In the genomic region with DNA sequence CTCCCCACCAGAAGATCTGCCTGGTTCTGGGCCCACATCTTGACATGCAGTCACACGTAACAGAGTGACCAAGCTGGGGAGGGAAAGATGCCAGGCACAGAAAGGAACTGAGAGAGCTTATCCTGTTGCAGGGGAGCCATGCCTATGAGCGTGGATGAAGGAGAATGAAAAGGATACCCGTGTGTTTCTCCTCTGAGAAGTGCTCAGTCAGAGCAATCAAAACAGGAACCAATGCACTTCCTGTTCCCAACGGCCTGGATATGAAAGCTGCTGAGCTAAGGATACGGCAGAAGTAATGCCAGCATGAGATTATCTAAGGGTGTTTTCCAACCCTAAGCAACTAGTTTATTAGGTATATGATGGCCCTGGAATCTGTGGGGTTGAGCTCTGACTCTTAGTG, we compare ENCODE assay signal across 9 mouse cellular contexts. TPM values are rescaled to one million over a fixed set of nuclear protein-coding genes. Genes with fewer than 3 reads are reported as not detected.
DNase-seq lines count a peak whose midpoint lies in the region; ATAC-seq and TF ChIP-seq lines count a peak whose summit lies in the region.
"Had no signal": no experiment of that assay in that cellular context is flagged by ENCODE, and none has a peak within 500 bp of the region (broad histone marks: within the 10 kb centered on the region; RNA-seq: fewer than 3 reads in every experiment).

No protein-coding gene starts in this region.

- TF ChIP-seq CTCF in lung, adult 2 months (IDR thresholded peaks at IDR 0.05; ENCODE audit: insufficient read depth, low read length), result no peak
- no peak for TF ChIP-seq CTCF in intestine, postnatal 0 days (IDR thresholded peaks at IDR 0.05; ENCODE audit: low read depth)

- no peak overlapping the region for H3K9ac ChIP-seq in lung, embryonic 15.5 days
- no peak overlapping the region; the same call in 1 of the 2 replicates for H3K9ac ChIP-seq in intestine, postnatal 0 days (ENCODE audit: low read depth, low read length)
- no peak overlapping the region for H3K9ac ChIP-seq in neural tube, embryonic 15.5 days (replicated peaks)
- H3K9ac ChIP-seq in hindbrain, embryonic 14.5 days, result no peak overlapping the region

- peak; percentile 7 for DNase-seq in adrenal gland, postnatal 14 days
- no peak for DNase-seq in adrenal gland, adult 18-20 months (ENCODE audit: low spot score in 2 of 2)
- no peak for DNase-seq in lung, adult 2 months
- no peak for DNase-seq in embryo, embryonic 11 days
- DNase-seq in hindbrain, embryonic 14.5 days (ENCODE audit: low spot score), result no peak

- H3K27me3 ChIP-seq in lung, embryonic 15.5 days, result no peaks in the 10 kb centered on the region
- no peaks in the 10 kb centered on the region for H3K27me3 ChIP-seq in intestine, postnatal 0 days (replicated peaks; ENCODE audit: control insufficient read depth, insufficient read depth, low read length)
- H3K27me3 ChIP-seq in neural tube, embryonic 15.5 days (replicated peaks), result no peaks in the 10 kb centered on the region
- no peaks in the 10 kb centered on the region for H3K27me3 ChIP-seq in hindbrain, embryonic 14.5 days (ENCODE audit: control insufficient read depth, insufficient read depth, low read length)

- 55% methylated on average over 5 of the region's 5 CpGs for WGBS in lung, embryonic 15.5 days
- 47% methylated on average over 5 of the region's 5 CpGs for WGBS in lung, adult 2 months
- WGBS in intestine, postnatal 0 days, result 45% methylated on average over 5 of the region's 5 CpGs
- 73% methylated on average over 5 of the region's 5 CpGs for WGBS in neural tube, embryonic 15.5 days
- WGBS in hindbrain, embryonic 14.5 days, result 80% methylated on average over 5 of the region's 5 CpGs

- ATAC-seq in lung, embryonic 15.5 days (ENCODE audit: borderline replicate concordance, extremely low read depth, low FRiP score, low TSS enrichment), result no peak
- ATAC-seq in intestine, postnatal 0 days, result peak; percentile 40
- ATAC-seq in neural tube, embryonic 15.5 days (ENCODE audit: low FRiP score), result no peak
- no peak for ATAC-seq in hindbrain, embryonic 14.5 days (ENCODE audit: low FRiP score)
- ATAC-seq: hindbrain, postnatal 0 days had no signal

- H3K27ac ChIP-seq in lung, embryonic 15.5 days, result peak overlapping the region; percentile 57; the same call in 1 of the 2 replicates
- H3K27ac ChIP-seq in intestine, postnatal 0 days (ENCODE audit: low read depth, low read length), result peak overlapping the region; percentile 79
- 0 out of 2 replicates have a peak overlapping the region, but pooled peaks have one; percentile 23 for H3K27ac ChIP-seq in neural tube, embryonic 15.5 days (replicated peaks)
- no peak overlapping the region for H3K27ac ChIP-seq in hindbrain, embryonic 14.5 days
- H3K27ac ChIP-seq: hindbrain, postnatal 0 days had no signal

- no peak overlapping the region for H3K4me3 ChIP-seq in lung, embryonic 15.5 days
- H3K4me3 ChIP-seq in lung, adult 2 months (replicated peaks; ENCODE audit: extremely low read depth, low read depth, low read length), result no peak overlapping the region
- no peak overlapping the region for H3K4me3 ChIP-seq in intestine, postnatal 0 days (ENCODE audit: low read depth, low read length)
- no peak overlapping the region for H3K4me3 ChIP-seq in neural tube, embryonic 15.5 days (replicated peaks)
- no peak overlapping the region for H3K4me3 ChIP-seq in hindbrain, embryonic 14.5 days (replicated peaks; ENCODE audit: low read length)

- TF ChIP-seq POLR2A in lung, adult 2 months (IDR thresholded peaks at IDR 0.05; ENCODE audit: borderline replicate concordance, extremely low read depth, low read depth, low read length), result no peak

- no peak overlapping the region for H3K4me2 ChIP-seq in lung, embryonic 15.5 days
- H3K4me2 ChIP-seq in intestine, postnatal 0 days (replicated peaks; ENCODE audit: low read depth), result peak overlapping the region; percentile 17; the same call in 1 of the 2 replicates
- H3K4me2 ChIP-seq in neural tube, embryonic 15.5 days, result no peak overlapping the region
- H3K4me2 ChIP-seq in hindbrain, embryonic 14.5 days (replicated peaks), result no peak overlapping the region

- no peaks in the 10 kb centered on the region for H3K9me3 ChIP-seq in lung, embryonic 15.5 days
- H3K9me3 ChIP-seq in intestine, postnatal 0 days (ENCODE audit: control insufficient read depth), result no peaks in the 10 kb centered on the region
- H3K9me3 ChIP-seq in neural tube, embryonic 15.5 days (replicated peaks), result no peaks in the 10 kb centered on the region
- no peaks in the 10 kb centered on the region for H3K9me3 ChIP-seq in hindbrain, embryonic 14.5 days (ENCODE audit: control insufficient read depth, low read length)

- H3K4me1 ChIP-seq in lung, embryonic 15.5 days, result no peaks in the 10 kb centered on the region
- peaks cover 10% of the 10 kb centered on the region for H3K4me1 ChIP-seq in lung, adult 2 months (ENCODE audit: control insufficient read depth, insufficient read depth, low read length)
- 0 out of 2 replicates have a peak, but pooled peaks cover 6% of the 10 kb centered on the region for H3K4me1 ChIP-seq in intestine, postnatal 0 days (replicated peaks; ENCODE audit: control insufficient read depth, insufficient read depth, low read length)
- no peaks in the 10 kb centered on the region for H3K4me1 ChIP-seq in neural tube, embryonic 15.5 days
- no peaks in the 10 kb centered on the region for H3K4me1 ChIP-seq in hindbrain, embryonic 14.5 days (replicated peaks; ENCODE audit: control insufficient read depth, insufficient read depth, low read length)

- H3K36me3 ChIP-seq in lung, embryonic 15.5 days, result peaks cover 69% of the 10 kb centered on the region
- H3K36me3 ChIP-seq in intestine, postnatal 0 days (ENCODE audit: control insufficient read depth, insufficient read depth), result peaks cover 68% of the 10 kb centered on the region
- H3K36me3 ChIP-seq in neural tube, embryonic 15.5 days, result 0 out of 2 replicates have a peak, but pooled peaks cover 3% of the 10 kb centered on the region
- H3K36me3 ChIP-seq in hindbrain, embryonic 14.5 days (replicated peaks; ENCODE audit: control insufficient read depth, insufficient read depth), result no peaks in the 10 kb centered on the region

RNA-seq across cellular contexts. Expression of gene Pml, which starts 17.2 kb away (rescaled TPM):
- total RNA-seq in adrenal gland, postnatal 14 days (2021), result 21.4 and 26.8 TPM in 2 replicates
- 10 to 100 TPM; 16.1 to 17.9 TPM for total RNA-seq in adrenal gland, adult 18-20 months (2021)
- 19.6 and 20.2 TPM in 2 replicates for polyA plus RNA-seq in lung, embryonic 15.5 days (2015; fragmentation: Nextera tagmentation; extraction: Ambion mirVana)
- polyA plus RNA-seq in lung, adult 2 months (2012; rRNA removed), result 24.0 and 29.6 TPM in 2 replicates
- 5.3 and 7.1 TPM in 2 replicates for polyA plus RNA-seq in intestine, postnatal 0 days (2015; fragmentation: Nextera tagmentation; extraction: Ambion mirVana)
- 3.9 and 8.6 TPM in 2 replicates for polyA plus RNA-seq in neural tube, embryonic 15.5 days (2015; fragmentation: Nextera tagmentation; extraction: Ambion mirVana)
- polyA plus RNA-seq in hindbrain, embryonic 14.5 days (2014; fragmentation: Nextera tagmentation; extraction: Ambion mirVana), result 4.3 and 4.4 TPM in 2 replicates

RNA-seq across cellular contexts. Expression of gene Stoml1, which starts 20.6 kb away (rescaled TPM):
- 13.4 and 18.8 TPM in 2 replicates for total RNA-seq in adrenal gland, postnatal 14 days (2021)
- total RNA-seq in adrenal gland, adult 18-20 months (2021), result 10 to 100 TPM; 13.3 to 15.0 TPM
- 30.1 and 30.3 TPM in 2 replicates for polyA plus RNA-seq in lung, embryonic 15.5 days (2015; fragmentation: Nextera tagmentation; extraction: Ambion mirVana)
- polyA plus RNA-seq in lung, adult 2 months (2012; rRNA removed), result 38.8 and 52.2 TPM in 2 replicates
- 15.0 and 15.9 TPM in 2 replicates for polyA plus RNA-seq in intestine, postnatal 0 days (2015; fragmentation: Nextera tagmentation; extraction: Ambion mirVana)
- polyA plus RNA-seq in neural tube, embryonic 15.5 days (2015; fragmentation: Nextera tagmentation; extraction: Ambion mirVana), result 121 and 136 TPM in 2 replicates
- polyA plus RNA-seq in hindbrain, embryonic 14.5 days (2014; fragmentation: Nextera tagmentation; extraction: Ambion mirVana), result 103 TPM in 2 replicates

RNA-seq across cellular contexts. Expression of gene Islr2, which starts 28.3 kb away (rescaled TPM):
- total RNA-seq in adrenal gland, postnatal 14 days (2021), result 2.2 and 6.2 TPM in 2 replicates
- total RNA-seq in adrenal gland, adult 18-20 months (2021), result 1 to 10 TPM; 1.2 to 2.6 TPM
- polyA plus RNA-seq in lung, embryonic 15.5 days (2015; fragmentation: Nextera tagmentation; extraction: Ambion mirVana), result 0.06 and 0.15 TPM in 2 replicates
- 0.11 and 0.90 TPM in 2 replicates for polyA plus RNA-seq in lung, adult 2 months (2012; rRNA removed)
- polyA plus RNA-seq in intestine, postnatal 0 days (2015; fragmentation: Nextera tagmentation; extraction: Ambion mirVana), result 0.27 and 0.35 TPM in 2 replicates
- polyA plus RNA-seq in neural tube, embryonic 15.5 days (2015; fragmentation: Nextera tagmentation; extraction: Ambion mirVana), result 8.5 and 11.5 TPM in 2 replicates
- polyA plus RNA-seq in hindbrain, embryonic 14.5 days (2014; fragmentation: Nextera tagmentation; extraction: Ambion mirVana), result 7.2 and 17.2 TPM in 2 replicates

RNA-seq across cellular contexts. Expression of gene Islr, which starts 28.3 kb away (rescaled TPM):
- 28.0 and 29.1 TPM in 2 replicates for total RNA-seq in adrenal gland, postnatal 14 days (2021)
- total RNA-seq in adrenal gland, adult 18-20 months (2021), result 10 to 100 TPM; 22.4 to 33.0 TPM
- 89.5 and 89.6 TPM in 2 replicates for polyA plus RNA-seq in lung, embryonic 15.5 days (2015; fragmentation: Nextera tagmentation; extraction: Ambion mirVana)
- polyA plus RNA-seq in lung, adult 2 months (2012; rRNA removed), result 62.6 and 74.0 TPM in 2 replicates
- 26.9 and 29.6 TPM in 2 replicates for polyA plus RNA-seq in intestine, postnatal 0 days (2015; fragmentation: Nextera tagmentation; extraction: Ambion mirVana)
- 52.3 and 54.2 TPM in 2 replicates for polyA plus RNA-seq in neural tube, embryonic 15.5 days (2015; fragmentation: Nextera tagmentation; extraction: Ambion mirVana)
- 30.4 and 34.8 TPM in 2 replicates for polyA plus RNA-seq in hindbrain, embryonic 14.5 days (2014; fragmentation: Nextera tagmentation; extraction: Ambion mirVana)
